Mouse (Mus musculus) liver, embryonic 14.5 days (tissue): ENCODE data around the gene Pon3. TPM values are rescaled to one million over a fixed set of nuclear protein-coding genes. Genes with fewer than 3 reads are reported as not detected.

Experiments used
- ATAC-seq: fragments of 200-750 bp; cut with Nextera tagmentation; 2 replicates; pipeline ENCODE4 v1.8.0; 2017; ENCODE audit warnings: moderate number of reproducible peaks, mild to moderate bottlenecking, moderate library complexity; ENCODE audit not compliant: insufficient read depth
- DNase-seq, 3 experiments: peaks; one replicate each; pipeline ENCODE4 v3.0.0-alpha.2; 2012 to 2013; ENCODE audit warnings: low read depth in 3 of 3, low spot score in 3 of 3
- H3K27ac ChIP-seq: fragments of 300-500 bp; sonication (generic); 2 replicates; pipeline ENCODE4 v1.5.1; 2014; ENCODE audit warnings: moderate library complexity, mild to moderate bottlenecking, control low read depth, inconsistent platforms
- H3K27me3 ChIP-seq: fragments of 300-500 bp; sonication (generic); 2 replicates; pipeline ENCODE4 v1.6.1; 2014; ENCODE audit warnings: mild to moderate bottlenecking, low read length, moderate library complexity; ENCODE audit not compliant: control insufficient read depth, insufficient read depth
- H3K36me3 ChIP-seq: fragments of 300-500 bp; sonication (generic); replicated peaks from 2 replicates; pipeline ENCODE4 v1.6.1; 2014; ENCODE audit warnings: low read depth; ENCODE audit not compliant: control insufficient read depth, insufficient read depth
- H3K4me1 ChIP-seq, 2 experiments: fragments of 200-500 bp in 1 of 2; fragments of 300-500 bp in 1 of 2; sonication (generic) in 1 of 2; replicated peaks; 2 replicates each; pipeline ENCODE4 v1.6.1; 2012 to 2014; ENCODE audit warnings: antibody characterized with exemption in 1 of 2, inconsistent platforms in 1 of 2, low read length in 1 of 2; ENCODE audit not compliant: control insufficient read depth in 2 of 2, insufficient read depth in 2 of 2
- H3K4me2 ChIP-seq: fragments of 300-500 bp; sonication (generic); 2 replicates; pipeline ENCODE4 v1.6.1; 2014; ENCODE audit warnings: low read depth, mild to moderate bottlenecking, control low read depth, moderate library complexity
- H3K4me3 ChIP-seq, 2 experiments: fragments of 200-500 bp in 1 of 2; fragments of 300-500 bp in 1 of 2; sonication (generic) in 1 of 2; 2 replicates each; pipeline ENCODE4 v1.5.1; 2012 to 2014; ENCODE audit warnings: low read depth in 2 of 2, low read length in 2 of 2, mild to moderate bottlenecking in 2 of 2, control low read depth in 1 of 2, inconsistent platforms in 1 of 2, moderate library complexity in 1 of 2; ENCODE audit not compliant: insufficient read depth in 1 of 2
- H3K9ac ChIP-seq: fragments of 300-500 bp; sonication (generic); replicated peaks from 2 replicates; pipeline ENCODE4 v1.6.1; 2014; ENCODE audit warnings: mild to moderate bottlenecking, control low read depth, moderate library complexity
- H3K9me3 ChIP-seq: fragments of 300-500 bp; sonication (generic); 2 replicates; pipeline ENCODE4 v1.6.1; 2016; ENCODE audit warnings: low read length, mixed read lengths; ENCODE audit not compliant: control insufficient read depth
- CTCF ChIP-seq: IDR thresholded peaks from 2 replicates; pipeline ENCODE4 v1.5.1; 2016; ENCODE audit warnings: antibody characterized with exemption, low read depth, control low read depth
- EP300 ChIP-seq: IDR thresholded peaks from 2 replicates; pipeline ENCODE4 v1.6.1; 2016; ENCODE audit warnings: antibody characterized with exemption, low read depth
- WGBS: fragments of 180-500 bp; shearing (Covaris S2); extraction: QIAGEN DNeasy Blood & Tissue Kit; methylation state at CpG from one replicate; pipeline ENCODE4 v1.1.7; 2014; ENCODE audit not compliant: insufficient replicate concordance; 5-methylcytosine and 5-hydroxymethylcytosine counted together
- polyA plus RNA-seq, 2 experiments: library from polyadenylated mRNA; depleted of rRNA in 1 of 2; stranded (reverse) in 1 of 2; unstranded in 1 of 2; fragments of >200 nt; fragmentation: Nextera tagmentation in 1 of 2; extraction: Ambion mirVana in 1 of 2; gene quantifications; 2 replicates each; pipeline versions ENCODE4 v1.2.1 to v1.2.3; 2012 to 2014

The Pon3 gene
- polyA plus RNA-seq, 2 experiments: 8.5 to 17.5 TPM

- TF ChIP-seq CTCF (no peak), EP300 (no peak)
- Histone ChIP-seq H3K36me3 (no peaks in the 10 kb centered on the region), H3K4me2 (no peak overlapping the region; the same call in 1 of the 2 replicates), H3K27me3 (no peaks in the 10 kb centered on the region), H3K9me3 (no peaks in the 10 kb centered on the region), H3K4me1 (peaks cover 9% of the 10 kb centered on the region in 2 experiments), H3K4me3 (no peak overlapping the region), H3K9ac (no peak overlapping the region), H3K27ac (no peak overlapping the region)
- DNase-seq (peak in 2 of 3 experiments; percentile 49 to 54), ATAC-seq (peak; percentile 88)
- 64% methylated on average over 4 of the region's 4 CpGs for WGBS
Observed at GRCm38 (mm10) chr6:5218190-5218589, 37.9 kb downstream of the Pon3 start.

DNA sequence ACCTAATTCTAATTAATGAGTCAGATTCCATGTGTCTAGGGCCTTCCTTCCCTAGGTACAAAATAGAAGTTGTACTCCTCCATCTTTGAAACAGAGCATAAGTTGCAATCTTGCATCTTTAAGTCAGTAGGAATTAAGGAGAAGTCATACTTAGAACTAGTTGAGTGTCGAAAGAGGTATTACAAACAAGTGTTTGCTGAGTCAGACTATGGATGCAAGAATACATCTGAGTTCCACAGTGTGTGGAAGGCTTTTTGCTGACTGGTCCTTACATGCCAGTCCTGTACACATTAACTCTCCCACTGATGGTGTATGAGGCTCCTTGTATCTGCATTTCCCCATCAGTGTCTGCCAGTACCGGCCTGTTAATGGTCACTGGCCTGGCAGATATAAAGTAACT, 48.3 kb downstream of the Pon3 start:
- H3K4me1 ChIP-seq: no peaks in the 10 kb centered on the region
- TF ChIP-seq CTCF (no peak), EP300 (no peak)
- no peaks in the 10 kb centered on the region for H3K27me3 ChIP-seq
- no peak for DNase-seq
- H3K4me3 ChIP-seq: no peak overlapping the region
- no peak overlapping the region for H3K27ac ChIP-seq
- ATAC-seq: no peak
- H3K36me3 ChIP-seq: no peaks in the 10 kb centered on the region
- H3K9me3 ChIP-seq: no peaks in the 10 kb centered on the region
- no peak overlapping the region for H3K4me2 ChIP-seq
- WGBS: 63% methylated on average over 2 of the region's 2 CpGs
- H3K9ac ChIP-seq: no peak overlapping the region

DNA sequence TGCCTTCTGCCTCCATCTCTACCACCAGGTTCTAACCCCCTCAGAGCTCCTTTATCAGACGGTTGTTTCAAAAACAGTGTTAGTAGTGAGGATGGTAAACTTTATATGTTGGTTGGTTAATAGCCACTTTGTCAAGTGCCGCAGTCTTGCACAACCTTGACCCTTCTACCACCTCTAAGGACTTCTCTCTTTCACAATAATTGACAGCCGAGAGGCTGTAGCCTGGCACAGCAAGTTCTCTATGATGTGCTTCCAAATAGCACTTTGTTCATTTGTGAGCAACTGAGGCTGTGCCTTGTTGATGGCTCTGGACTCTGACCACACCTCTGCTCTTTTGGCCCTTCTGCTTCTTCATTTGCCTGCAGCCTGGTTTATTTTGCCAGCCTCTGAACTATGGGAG, 56.2 kb downstream of the Pon3 start:
- no peak overlapping the region for H3K27ac ChIP-seq
- DNase-seq (no peak), ATAC-seq (no peak; the same call in 1 of the 2 replicates)
- H3K4me2 ChIP-seq: no peak overlapping the region
- no peaks in the 10 kb centered on the region for H3K36me3 ChIP-seq
- 51% methylated on average over 3 of the region's 3 CpGs for WGBS
- H3K27me3 ChIP-seq: no peaks in the 10 kb centered on the region
- no peak overlapping the region for H3K9ac ChIP-seq
- H3K9me3 ChIP-seq: no peaks in the 10 kb centered on the region
- no peak for TF ChIP-seq CTCF
- no peak for TF ChIP-seq EP300
- H3K4me3 ChIP-seq: no peak overlapping the region
- H3K4me1 ChIP-seq: peaks cover 0 to 6% of the 10 kb centered on the region in 2 experiments; a peak in 2 of 4 replicates

DNA sequence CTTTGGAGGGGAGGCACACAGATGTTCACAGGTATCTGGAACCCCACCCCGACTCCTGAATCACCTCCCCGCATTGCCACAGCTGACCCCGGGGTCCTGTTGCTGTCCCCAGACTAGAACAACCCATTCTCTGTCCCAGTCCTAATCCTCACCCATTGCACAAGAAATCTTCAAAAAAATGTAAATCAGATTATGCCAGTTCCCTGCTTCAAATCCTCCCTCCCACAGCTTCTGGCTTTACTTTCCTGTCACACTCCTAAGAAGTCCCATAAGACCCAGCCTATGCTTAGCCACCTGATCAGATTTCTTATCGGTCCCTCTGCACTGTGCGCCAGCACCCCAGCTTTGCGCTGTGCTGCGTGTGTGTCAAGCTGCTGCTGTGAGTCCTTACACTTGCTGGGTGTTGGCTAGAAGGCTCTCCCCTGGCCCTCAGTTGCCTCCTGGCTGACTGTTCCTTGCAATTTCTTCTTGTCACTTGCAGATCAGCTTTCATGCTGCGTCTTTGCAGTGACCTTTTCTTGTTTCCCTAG, 56.6 kb downstream of the Pon3 start:
- H3K9me3 ChIP-seq: no peaks in the 10 kb centered on the region
- H3K27ac ChIP-seq: no peak overlapping the region
- H3K4me2 ChIP-seq: no peak overlapping the region
- peaks cover 0 to 6% of the 10 kb centered on the region in 2 experiments; a peak in 2 of 4 replicates for H3K4me1 ChIP-seq
- H3K27me3 ChIP-seq: no peaks in the 10 kb centered on the region
- no peaks in the 10 kb centered on the region for H3K36me3 ChIP-seq
- H3K9ac ChIP-seq: no peak overlapping the region
- WGBS: 76% methylated on average over 8 of the region's 8 CpGs
- peak; percentile 36; the same call in 1 of the 2 replicates for ATAC-seq
- TF ChIP-seq CTCF (no peak), EP300 (no peak)
- H3K4me3 ChIP-seq: no peak overlapping the region
- no peak for DNase-seq

GRCm38 (mm10) chr6:5198590-5198989, 57.5 kb downstream of the Pon3 start:
- no peak overlapping the region for H3K4me3 ChIP-seq
- no peak overlapping the region for H3K4me2 ChIP-seq
- H3K9me3 ChIP-seq: no peaks in the 10 kb centered on the region
- no peak for TF ChIP-seq EP300
- peaks cover 0 to 6% of the 10 kb centered on the region in 2 experiments; a peak in 2 of 4 replicates for H3K4me1 ChIP-seq
- ATAC-seq: no peak
- H3K36me3 ChIP-seq: no peaks in the 10 kb centered on the region
- no peak for DNase-seq
- no peak overlapping the region for H3K27ac ChIP-seq
- no peaks in the 10 kb centered on the region for H3K27me3 ChIP-seq
- H3K9ac ChIP-seq: no peak overlapping the region
- WGBS: 75% methylated on average over 5 of the region's 5 CpGs
